Comparison of ENCODE assay signal across 17 mouse cellular contexts in the genomic region with DNA sequence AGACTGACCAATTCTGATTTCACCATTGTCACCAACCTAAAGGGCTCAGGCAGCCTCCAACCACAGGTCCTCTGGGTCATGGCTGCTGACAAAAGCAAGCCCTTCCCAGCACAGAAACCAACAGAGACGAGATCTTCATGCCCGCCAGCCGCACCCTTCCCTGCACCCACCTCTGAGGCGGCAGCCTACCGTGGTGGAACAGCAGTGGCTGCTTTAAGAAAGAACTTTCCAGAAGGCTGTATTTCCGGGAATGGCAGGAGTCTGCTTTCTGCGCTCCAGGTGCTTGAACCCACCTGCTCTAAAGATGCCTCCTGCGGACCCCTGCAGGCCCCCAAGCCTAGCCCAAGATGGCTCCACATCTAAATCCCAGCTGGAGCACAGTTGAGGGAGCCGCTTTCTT. TPM values are rescaled to one million over a fixed set of nuclear protein-coding genes. Genes with fewer than 3 reads are reported as not detected.
A peak's percentile ranks its signal among the peaks of the same experiment; 100 is the strongest.
DNase-seq lines count a peak whose midpoint lies in the region; ATAC-seq and TF ChIP-seq lines count a peak whose summit lies in the region.
"Had no signal": no experiment of that assay in that cellular context is flagged by ENCODE, and none has a peak within 500 bp of the region (broad histone marks: within the 10 kb centered on the region; RNA-seq: fewer than 3 reads in every experiment).

No protein-coding gene starts in this region.

- no peaks in the 10 kb centered on the region for H3K9me3 ChIP-seq in heart, embryonic 13.5 days
- no peaks in the 10 kb centered on the region for H3K9me3 ChIP-seq in lung, embryonic 14.5 days (ENCODE audit: low read depth, low read length)
- no peaks in the 10 kb centered on the region for H3K9me3 ChIP-seq in embryonic facial prominence, embryonic 15.5 days (replicated peaks)
- H3K9me3 ChIP-seq: G1E; liver, embryonic 15.5 days; midbrain, embryonic 10.5 days had no signal

- TF ChIP-seq CTCF in lung, embryonic 14.5 days (IDR thresholded peaks at IDR 0.05; ENCODE audit: low read depth) = no peak
- no peak for TF ChIP-seq CTCF in small intestine, adult 2 months (IDR thresholded peaks at IDR 0.05; ENCODE audit: extremely low read depth, insufficient read length, insufficient replicate concordance, low read depth, low read length)

- no peak; the same call in 1 of the 2 replicates for TF ChIP-seq POLR2A in small intestine, adult 2 months (IDR thresholded peaks at IDR 0.05; ENCODE audit: low read depth, low read length)

- H3K9ac ChIP-seq in heart, embryonic 13.5 days = peak overlapping the region; percentile 19; the same call in 1 of the 2 replicates
- peak overlapping the region; percentile 64 for H3K9ac ChIP-seq in lung, embryonic 14.5 days
- peak overlapping the region; percentile 19; the same call in 1 of the 2 replicates for H3K9ac ChIP-seq in embryonic facial prominence, embryonic 15.5 days
- H3K9ac ChIP-seq: liver, embryonic 15.5 days had no signal

- WGBS in heart, embryonic 13.5 days = 63% methylated on average over 9 of the region's 9 CpGs
- WGBS in lung, embryonic 14.5 days = 45% methylated on average over 9 of the region's 9 CpGs
- WGBS in embryonic facial prominence, embryonic 15.5 days = 62% methylated on average over 9 of the region's 9 CpGs
- WGBS in small intestine, adult 2 months = 23% methylated on average over 9 of the region's 9 CpGs

- H3K4me3 ChIP-seq in heart, embryonic 13.5 days = 0 out of 2 replicates have a peak overlapping the region, but pooled peaks have one; percentile 9
- H3K4me3 ChIP-seq in lung, embryonic 14.5 days (ENCODE audit: low read depth, low read length) = peak overlapping the region; percentile 35
- peak overlapping the region; percentile 41 for H3K4me3 ChIP-seq in embryonic facial prominence, embryonic 15.5 days (replicated peaks)
- H3K4me3 ChIP-seq in small intestine, adult 2 months (ENCODE audit: low read depth, low read length) = peak overlapping the region; percentile 68
- H3K4me3 ChIP-seq: erythroblast, embryonic 14.5 days; liver, embryonic 15.5 days; midbrain, embryonic 10.5 days had no signal

- peaks cover 7% of the 10 kb centered on the region for H3K4me1 ChIP-seq in heart, embryonic 13.5 days
- peaks cover 1% of the 10 kb centered on the region; the same call in 1 of the 2 replicates for H3K4me1 ChIP-seq in lung, embryonic 14.5 days (ENCODE audit: insufficient read depth)
- H3K4me1 ChIP-seq in embryonic facial prominence, embryonic 15.5 days = peaks cover 7% of the 10 kb centered on the region; the same call in 1 of the 2 replicates
- peaks cover 15% of the 10 kb centered on the region; the same call in 1 of the 2 replicates for H3K4me1 ChIP-seq in small intestine, adult 2 months (ENCODE audit: control insufficient read depth, insufficient read depth, insufficient read length, low read length)

- DNase-seq in heart, postnatal 14 days = no peak
- no peak for DNase-seq in lung, embryonic 14.5 days
- DNase-seq in lung, adult 18-20 months = no peak
- DNase-seq in gastrocnemius, postnatal 14 days = no peak
- no peak for DNase-seq in right cerebral cortex, postnatal 14 days
- DNase-seq: cerebellum, adult 11 months; spleen, adult 18-20 months; thymus, adult 18-20 months had no signal

- H3K27ac ChIP-seq in heart, embryonic 13.5 days (replicated peaks) = no peak overlapping the region
- peak overlapping the region; percentile 95 for H3K27ac ChIP-seq in lung, embryonic 14.5 days (ENCODE audit: low read depth)
- H3K27ac ChIP-seq in embryonic facial prominence, embryonic 15.5 days (replicated peaks) = peak overlapping the region; percentile 95
- peak overlapping the region; percentile 98 for H3K27ac ChIP-seq in small intestine, adult 2 months (ENCODE audit: insufficient read depth, low read depth, low read length)
- H3K27ac ChIP-seq: liver, embryonic 15.5 days; midbrain, embryonic 10.5 days had no signal

- H3K4me2 ChIP-seq in heart, embryonic 13.5 days = no peak overlapping the region
- H3K4me2 ChIP-seq in lung, embryonic 14.5 days = peak overlapping the region; percentile 53
- H3K4me2 ChIP-seq in embryonic facial prominence, embryonic 15.5 days (replicated peaks) = peak overlapping the region; percentile 36
- H3K4me2 ChIP-seq: liver, embryonic 15.5 days had no signal

- ATAC-seq in heart, embryonic 13.5 days (ENCODE audit: extremely low read depth, insufficient number of reproducible peaks, low FRiP score, low TSS enrichment) = no peak
- ATAC-seq in lung, embryonic 14.5 days (ENCODE audit: insufficient read depth) = no peak
- ATAC-seq in embryonic facial prominence, embryonic 15.5 days (ENCODE audit: insufficient number of reproducible peaks, low FRiP score, low TSS enrichment, low read depth) = no peak

- intact Hi-C loops in heart, postnatal 14 days (cut with DNase I) = no loop called here
- intact Hi-C loops in gastrocnemius, postnatal 14 days (cut with DNase I; ENCODE audit: low total_unique reads) = no loop called here

- H3K27me3 ChIP-seq in heart, embryonic 13.5 days (replicated peaks) = peaks cover 18% of the 10 kb centered on the region
- no peaks in the 10 kb centered on the region for H3K27me3 ChIP-seq in lung, embryonic 14.5 days (ENCODE audit: insufficient read depth, low read length)
- no peaks in the 10 kb centered on the region for H3K27me3 ChIP-seq in embryonic facial prominence, embryonic 15.5 days
- no peaks in the 10 kb centered on the region for H3K27me3 ChIP-seq in small intestine, adult 2 months (ENCODE audit: control insufficient read depth, insufficient read depth, low read length)
- H3K27me3 ChIP-seq: liver, embryonic 15.5 days had no signal

- H3K36me3 ChIP-seq in heart, embryonic 13.5 days = no peaks in the 10 kb centered on the region
- H3K36me3 ChIP-seq in lung, embryonic 14.5 days (ENCODE audit: insufficient read depth) = no peaks in the 10 kb centered on the region
- no peaks in the 10 kb centered on the region for H3K36me3 ChIP-seq in embryonic facial prominence, embryonic 15.5 days
- peaks cover 3% of the 10 kb centered on the region; the same call in 1 of the 2 replicates for H3K36me3 ChIP-seq in small intestine, adult 2 months (ENCODE audit: control insufficient read depth, insufficient read depth, low read length)
- H3K36me3 ChIP-seq: G1E; liver, embryonic 15.5 days; midbrain, embryonic 10.5 days had no signal

RNA-seq across cellular contexts. Expression of a gene that starts 0.4 kb away (rescaled TPM):
- polyA plus RNA-seq in heart, embryonic 13.5 days (2015; fragmentation: Nextera tagmentation; extraction: Ambion mirVana) = 0.60 and 0.66 TPM in 2 replicates
- not detected for total RNA-seq in heart, postnatal 14 days (2021)
- polyA plus RNA-seq in lung, embryonic 14.5 days (2014; fragmentation: Nextera tagmentation; extraction: Ambion mirVana) = 2.1 and 3.0 TPM in 2 replicates
- polyA plus RNA-seq in embryonic facial prominence, embryonic 15.5 days (2015; fragmentation: Nextera tagmentation; extraction: Ambion mirVana) = 4.0 and 4.3 TPM in 2 replicates
- 5.2 and 9.1 TPM in 2 replicates for polyA plus RNA-seq in small intestine, adult 2 months (2012; rRNA removed)
- not detected for total RNA-seq in gastrocnemius, postnatal 14 days (2021)
- total RNA-seq: granulocyte monocyte progenitor cell, adult 5-6 weeks had no signal
- polyA plus RNA-seq: erythroblast, embryonic 14.5 days; G1E had no signal

RNA-seq across cellular contexts. Expression of a gene that starts 32.9 kb away (rescaled TPM):
- 1.9 and 2.0 TPM in 2 replicates for polyA plus RNA-seq in heart, embryonic 13.5 days (2015; fragmentation: Nextera tagmentation; extraction: Ambion mirVana)
- under 1 TPM in 1 of 2 experiments, not detected in 1; 0.56 TPM for total RNA-seq in heart, postnatal 14 days (2021)
- 1.3 TPM in 2 replicates for polyA plus RNA-seq in lung, embryonic 14.5 days (2014; fragmentation: Nextera tagmentation; extraction: Ambion mirVana)
- polyA plus RNA-seq in embryonic facial prominence, embryonic 15.5 days (2015; fragmentation: Nextera tagmentation; extraction: Ambion mirVana) = 6.0 and 7.1 TPM in 2 replicates
- 3.9 and 6.1 TPM in 2 replicates for polyA plus RNA-seq in small intestine, adult 2 months (2012; rRNA removed)
- not detected for total RNA-seq in gastrocnemius, postnatal 14 days (2021)
- total RNA-seq: left cerebral cortex, adult 8-10 months had no signal
- polyA plus RNA-seq: erythroblast, embryonic 14.5 days; G1E had no signal

RNA-seq across cellular contexts. Expression of a gene that starts 45.2 kb away (rescaled TPM):
- 0.42 and 0.47 TPM in 2 replicates for polyA plus RNA-seq in heart, embryonic 13.5 days (2015; fragmentation: Nextera tagmentation; extraction: Ambion mirVana)
- under 1 TPM; 0.50 to 0.80 TPM for total RNA-seq in heart, postnatal 14 days (2021)
- polyA plus RNA-seq in lung, embryonic 14.5 days (2014; fragmentation: Nextera tagmentation; extraction: Ambion mirVana) = 0.47 and 0.60 TPM in 2 replicates
- polyA plus RNA-seq in embryonic facial prominence, embryonic 15.5 days (2015; fragmentation: Nextera tagmentation; extraction: Ambion mirVana) = 1.1 and 1.2 TPM in 2 replicates
- polyA plus RNA-seq in small intestine, adult 2 months (2012; rRNA removed) = 2.1 and 6.3 TPM in 2 replicates
- total RNA-seq in gastrocnemius, postnatal 14 days (2021) = under 1 TPM; 0.64 to 0.82 TPM

RNA-seq across cellular contexts. Expression of a gene that starts 51.0 kb away (rescaled TPM):
- 16.2 and 18.0 TPM in 2 replicates for polyA plus RNA-seq in heart, embryonic 13.5 days (2015; fragmentation: Nextera tagmentation; extraction: Ambion mirVana)
- 1 to 10 TPM; 4.6 to 4.8 TPM for total RNA-seq in heart, postnatal 14 days (2021)
- polyA plus RNA-seq in lung, embryonic 14.5 days (2014; fragmentation: Nextera tagmentation; extraction: Ambion mirVana) = 49.4 and 55.7 TPM in 2 replicates
- 32.8 and 33.5 TPM in 2 replicates for polyA plus RNA-seq in embryonic facial prominence, embryonic 15.5 days (2015; fragmentation: Nextera tagmentation; extraction: Ambion mirVana)
- 7.4 and 8.3 TPM in 2 replicates for polyA plus RNA-seq in small intestine, adult 2 months (2012; rRNA removed)
- 1 to 10 TPM; 3.2 to 4.1 TPM for total RNA-seq in gastrocnemius, postnatal 14 days (2021)

Comparison
In these comparisons a context has a peak if more than half of its experiments do, and no peak if none do; other contexts are left out.
1. H3K4me3 ChIP-seq: peak in every context shown above with its lines; median percentile 68 in small intestine, adult 2 months; 41 in embryonic facial prominence, embryonic 15.5 days; 35 in lung, embryonic 14.5 days; 9 in heart, embryonic 13.5 days.